Mouse (Mus musculus) CD4-positive helper T cell, adult 2 months (primary cell): ENCODE measurements around the gene Lrrc51.

Source experiments
- DNase-seq: peaks from one replicate; pipeline ENCODE4 v3.0.0-alpha.2; 2012; ENCODE audit warnings: low read depth, missing footprints, low spot score

Gene Lrrc51

DNA sequence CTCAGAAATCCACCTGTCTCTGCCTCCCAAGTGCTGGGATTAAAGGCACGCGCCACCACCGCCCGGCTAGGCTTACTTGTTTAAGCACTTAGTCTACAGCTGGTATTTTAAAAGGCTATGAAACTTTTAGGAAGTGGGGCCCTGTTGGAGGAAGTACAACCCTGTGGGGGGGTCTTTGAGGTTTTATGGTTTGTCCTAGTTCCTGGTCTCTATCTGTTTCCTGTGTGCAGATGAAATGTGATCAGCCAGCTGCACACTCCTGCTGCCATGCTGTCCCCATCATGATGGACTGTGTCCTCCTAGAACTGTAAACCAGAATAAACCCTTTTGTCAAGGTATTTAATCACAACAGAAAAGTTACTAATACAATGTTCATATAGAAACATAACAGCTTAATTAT, 49.5 kb downstream of the Lrrc51 start:
- DNase-seq = no peak

GRCm38 (mm10) chr7:101882413-101883154, 51.1 kb downstream of the Lrrc51 start:
- DNase-seq = no peak

GRCm38 (mm10) chr7:101880855-101881254, 52.8 kb downstream of the Lrrc51 start:
- DNase-seq = no peak

- DNase-seq = no peak
Observed at GRCm38 (mm10) chr7:101875978-101876377, 57.7 kb downstream of the Lrrc51 start.

DNA sequence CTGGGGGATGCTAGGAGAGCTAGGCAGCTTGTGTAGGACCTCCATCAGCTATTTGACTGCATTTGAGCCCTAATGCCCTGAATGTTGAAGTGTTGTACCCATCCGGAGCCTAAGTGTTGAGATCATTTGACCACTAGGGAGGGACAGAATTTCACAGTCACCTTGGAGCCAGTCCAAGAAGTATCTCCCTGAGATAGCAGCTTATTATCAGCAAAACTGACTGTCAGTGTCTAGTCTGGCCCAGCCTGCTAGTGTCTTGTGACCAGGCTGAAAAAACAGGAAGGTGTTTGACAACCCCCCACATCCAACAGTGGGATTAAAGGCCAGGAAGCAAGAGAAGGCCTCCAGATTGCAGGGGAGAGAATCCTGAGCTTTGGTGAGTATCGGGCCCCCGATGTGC, 62.4 kb downstream of the Lrrc51 start:
- no peak for DNase-seq

DNA sequence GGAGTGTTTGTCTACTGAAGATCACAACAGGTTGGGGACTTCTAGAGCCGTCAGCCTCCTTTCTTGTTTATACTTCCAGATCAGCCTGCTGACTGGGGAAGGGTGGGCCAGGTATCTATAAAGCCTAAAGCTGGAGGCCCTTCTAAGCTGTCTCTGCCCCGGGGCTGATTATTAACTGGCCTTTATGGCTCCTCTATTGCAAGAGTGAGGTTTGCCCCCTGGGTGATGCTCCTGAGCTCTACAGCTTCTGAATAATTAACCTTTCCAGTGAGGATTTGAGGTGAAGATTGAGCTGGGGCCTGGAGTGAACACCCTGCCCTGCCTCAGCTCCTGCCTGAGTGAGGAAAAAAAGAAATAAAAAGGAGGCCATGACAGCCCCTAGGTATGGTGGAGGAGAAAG, 63.1 kb downstream of the Lrrc51 start, which contains the start of gene Folr1:
TSS of gene Folr1 (minus strand) at position 160 of the 400 bp plus-strand sequence.
- DNase-seq = no peak

GRCm38 (mm10) chr7:101869163-101869500, 64.6 kb downstream of the Lrrc51 start:
- DNase-seq = no peak

DNA sequence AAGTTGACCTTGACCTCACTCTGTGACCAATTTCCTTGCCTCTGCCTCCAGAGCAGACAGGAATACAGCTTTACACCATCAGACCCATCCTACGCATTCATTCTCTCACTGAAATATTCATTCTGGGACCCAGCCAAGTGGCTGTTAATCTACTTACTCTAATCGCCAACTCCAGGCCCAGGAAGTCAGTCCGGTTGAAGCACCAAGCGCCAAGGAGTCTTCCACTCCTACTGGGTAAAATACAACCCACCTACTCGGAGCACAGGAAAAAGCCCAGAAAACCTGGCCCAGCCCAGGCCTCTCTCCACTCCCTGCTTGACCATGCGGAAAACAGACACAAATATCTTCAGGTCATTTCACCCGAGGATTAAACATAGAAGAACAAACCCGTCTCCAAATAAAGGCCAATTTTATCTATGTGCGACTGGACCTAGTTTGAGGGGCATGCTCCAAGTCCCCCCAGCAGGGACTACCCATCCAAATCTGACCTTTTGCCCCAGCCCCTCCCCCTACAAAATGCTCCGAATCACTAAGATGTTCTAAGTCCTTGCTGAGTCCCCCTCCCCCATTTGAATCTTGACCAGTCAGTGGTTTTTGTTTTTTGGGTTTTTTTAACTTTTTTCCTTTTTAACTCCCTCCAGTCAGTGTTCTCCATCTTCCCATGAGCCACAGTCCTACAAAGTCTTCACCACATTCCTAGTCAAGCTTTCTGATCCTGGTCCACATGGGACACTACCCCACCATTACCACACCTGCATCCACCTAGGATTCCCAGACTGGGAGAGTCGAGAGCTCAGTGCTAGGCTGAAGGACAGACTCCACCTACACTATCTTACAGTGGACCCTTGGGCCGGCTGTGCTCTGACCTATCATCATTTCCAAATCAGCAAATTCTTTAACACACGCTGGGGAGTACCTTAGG, 65.2 kb downstream of the Lrrc51 start:
- DNase-seq = no peak

DNA sequence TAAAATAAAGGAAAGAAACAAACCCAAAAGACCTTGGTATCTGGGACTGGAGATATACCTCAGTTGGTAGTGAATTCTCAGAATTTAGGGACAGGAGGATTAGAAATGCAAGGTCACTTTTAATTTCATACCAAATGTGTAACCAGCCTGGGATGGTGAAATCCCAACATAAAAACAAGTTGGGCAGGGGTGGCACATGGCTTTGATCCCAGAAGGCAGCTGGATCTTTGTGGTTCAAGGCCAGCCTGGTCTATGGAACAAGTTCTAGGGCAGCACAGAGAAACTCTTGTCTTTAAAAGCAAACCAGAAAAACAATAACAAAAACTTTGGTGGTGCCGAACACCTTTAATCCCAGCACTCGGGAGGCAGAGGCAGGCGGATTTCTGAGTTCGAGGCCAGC, 66.2 kb downstream of the Lrrc51 start:
- DNase-seq = no peak

GRCm38 (mm10) chr7:101866491-101867265, 67.0 kb downstream of the Lrrc51 start:
- DNase-seq = no peak

GRCm38 (mm10) chr7:101863415-101863814, 70.3 kb downstream of the Lrrc51 start, which contains the start of gene Anapc15:
Gene Anapc15 (plus strand): TSS chr7:101863715.
- DNase-seq = no peak
